Mouse (Mus musculus) cerebellum, postnatal 14 days (tissue): ENCODE measurements at regions not wholly inside any gene's neighbourhood (a gene's known extent, or its start where the extent isn't known, plus 50 kb on each side); places are given as distances from the start of the nearest gene placed in this dataset.

Source experiments
- DNase-seq, 2 experiments: peaks; one replicate each; pipeline ENCODE4 v3.0.0; 2021; ENCODE audit warnings: mixed read lengths in 2 of 2

- DNase-seq: no peak
These were observed 672.2 kb upstream of the 4930452B06Rik start for GRCm38 (mm10) chr14:9338220-9338619.

GRCm38 (mm10) chr14:9337107-9337506, 671.1 kb upstream of the 4930452B06Rik start:
- peak in 1 of 2 experiments; percentile 2 for DNase-seq

GRCm38 (mm10) chr14:9331593-9331992, 665.6 kb upstream of the 4930452B06Rik start:
- DNase-seq: peak in 1 of 2 experiments; percentile 2

DNA sequence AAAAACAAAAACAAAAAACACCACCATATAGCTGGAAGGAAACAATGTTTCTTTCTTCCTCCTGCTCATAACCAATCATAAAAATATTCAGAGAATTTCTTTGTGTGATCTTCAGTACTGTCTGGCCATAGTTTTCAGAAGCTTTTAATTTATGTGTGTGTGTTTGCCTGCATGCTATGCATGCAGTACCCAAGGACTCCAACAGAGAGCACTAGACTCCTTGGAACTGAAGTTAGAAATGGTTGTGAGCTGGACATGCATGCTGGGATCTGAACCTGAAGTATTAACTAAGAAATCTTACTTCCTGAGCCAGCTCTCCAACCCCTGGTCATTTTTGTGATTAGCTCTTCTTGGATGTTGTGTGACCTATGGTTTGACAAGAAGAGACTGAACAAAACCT, 664.7 kb upstream of the 4930452B06Rik start:
- no peak for DNase-seq

DNA sequence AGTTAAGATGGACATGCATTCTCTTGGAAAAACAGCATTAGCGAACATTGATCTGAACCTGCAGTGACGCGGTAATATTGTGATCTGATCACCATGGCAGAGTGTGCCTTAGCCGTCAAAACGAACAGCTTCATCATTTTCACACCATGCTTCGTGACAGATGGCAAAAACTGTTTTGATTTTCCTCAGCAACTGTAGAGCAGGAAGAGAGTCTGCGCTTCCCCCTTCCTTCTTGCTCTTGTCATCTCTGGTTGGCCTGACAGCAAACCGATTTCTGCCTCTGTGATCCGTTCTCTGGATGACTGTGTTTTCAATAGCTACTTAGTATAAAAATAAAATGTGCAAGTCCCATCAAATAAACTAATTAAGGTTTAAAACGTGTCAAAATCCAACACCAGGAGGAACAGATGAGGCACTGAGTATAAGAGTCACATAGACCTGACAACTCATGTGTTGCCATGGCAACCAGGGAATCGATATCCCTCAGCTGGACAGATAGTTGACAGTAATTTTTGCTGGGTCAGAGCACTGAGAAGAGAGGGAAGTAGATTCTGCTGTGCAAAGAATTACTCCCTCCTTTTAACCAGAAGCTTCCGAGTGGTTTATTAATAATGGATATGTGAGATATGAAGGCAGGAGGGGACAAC, 663.9 kb upstream of the 4930452B06Rik start:
- peak in 1 of 2 experiments; percentile 5 for DNase-seq

DNA sequence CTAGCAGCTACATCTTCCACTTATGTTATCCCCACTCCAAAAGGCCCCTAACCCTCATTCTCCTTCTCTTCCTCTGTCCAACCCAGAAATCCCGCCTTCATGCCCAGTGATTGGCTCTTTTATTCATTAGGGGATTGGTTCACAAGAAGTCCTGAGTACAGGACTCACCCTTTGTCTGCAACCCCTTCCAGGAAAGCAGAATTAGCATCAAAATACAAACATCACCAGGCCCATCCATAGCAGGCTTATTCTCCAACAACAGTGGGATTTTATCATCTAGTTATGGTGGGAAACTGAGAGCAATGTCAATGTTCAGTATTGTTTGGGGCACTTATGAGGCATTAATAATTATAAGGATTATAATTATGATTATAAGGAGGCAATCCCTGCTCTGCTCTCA, 661.3 kb upstream of the 4930452B06Rik start:
- no peak for DNase-seq

DNA sequence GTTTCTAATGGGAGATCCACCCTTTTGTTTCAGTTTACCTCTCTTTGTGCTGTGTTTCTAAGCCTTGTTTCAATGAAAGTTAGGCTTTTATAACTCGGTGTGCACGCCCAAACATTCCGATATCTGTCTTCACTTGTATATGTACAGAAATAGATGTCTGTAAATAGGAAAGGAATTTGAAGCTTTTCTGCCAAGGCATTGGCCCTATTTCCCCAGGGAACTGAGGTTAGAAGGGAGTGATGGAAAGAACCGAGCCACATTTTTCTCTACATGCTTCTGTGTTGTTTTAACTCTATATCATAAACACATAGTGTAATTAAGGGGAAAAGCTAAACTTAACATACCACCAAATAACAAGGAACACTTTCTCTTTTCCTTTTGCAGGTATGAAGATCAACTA, 653.8 kb upstream of the 4930452B06Rik start:
- no peak for DNase-seq

- DNase-seq: no peak
These were observed 652.9 kb upstream of the 4930452B06Rik start for GRCm38 (mm10) chr14:9318796-9319465.

DNA sequence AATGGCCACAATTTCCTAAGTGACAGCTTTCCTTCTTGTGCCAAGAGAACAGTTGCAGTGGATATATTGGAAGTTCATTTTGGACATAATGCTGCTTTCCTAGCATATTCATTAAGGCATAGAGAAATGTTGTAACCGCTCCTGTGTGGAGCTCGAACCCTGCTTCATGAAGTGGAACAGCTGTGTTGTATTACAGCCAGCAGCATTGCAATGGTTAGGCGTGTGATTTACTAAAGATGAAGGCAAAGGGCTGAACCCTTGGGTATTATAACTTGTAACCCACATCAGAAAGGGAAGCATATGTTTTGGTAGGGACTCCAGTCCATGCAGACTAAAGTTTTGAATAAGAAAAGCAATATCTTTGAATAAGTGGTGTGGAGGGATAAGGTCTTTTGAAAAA, 649.2 kb upstream of the 4930452B06Rik start:
- DNase-seq: no peak

GRCm38 (mm10) chr14:9296145-9296544, 630.1 kb upstream of the 4930452B06Rik start:
- DNase-seq: no peak

- DNase-seq: no peak
These were observed 628.5 kb upstream of the 4930452B06Rik start for GRCm38 (mm10) chr14:9294555-9294954.

DNA sequence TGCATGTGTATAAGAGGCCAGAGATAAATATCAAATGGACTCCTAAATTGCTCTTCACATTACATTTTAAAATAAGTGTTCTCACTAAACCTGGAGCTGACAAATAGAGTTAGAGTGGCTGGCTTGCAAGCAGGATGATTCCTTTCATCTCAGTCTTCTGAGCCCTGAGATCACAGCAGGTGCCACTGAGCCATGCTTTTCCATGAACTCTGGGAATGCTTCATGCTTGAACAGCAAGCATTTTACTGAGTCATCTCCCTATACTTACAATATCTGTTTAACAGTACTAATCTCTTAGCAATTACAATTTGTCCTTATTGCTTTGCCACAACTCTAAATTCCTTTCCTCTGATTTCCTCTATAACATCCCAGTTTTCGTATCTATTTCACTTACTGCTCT, 622.1 kb upstream of the 4930452B06Rik start:
- DNase-seq: no peak

GRCm38 (mm10) chr14:9285606-9286002, 619.6 kb upstream of the 4930452B06Rik start:
- no peak for DNase-seq

DNA sequence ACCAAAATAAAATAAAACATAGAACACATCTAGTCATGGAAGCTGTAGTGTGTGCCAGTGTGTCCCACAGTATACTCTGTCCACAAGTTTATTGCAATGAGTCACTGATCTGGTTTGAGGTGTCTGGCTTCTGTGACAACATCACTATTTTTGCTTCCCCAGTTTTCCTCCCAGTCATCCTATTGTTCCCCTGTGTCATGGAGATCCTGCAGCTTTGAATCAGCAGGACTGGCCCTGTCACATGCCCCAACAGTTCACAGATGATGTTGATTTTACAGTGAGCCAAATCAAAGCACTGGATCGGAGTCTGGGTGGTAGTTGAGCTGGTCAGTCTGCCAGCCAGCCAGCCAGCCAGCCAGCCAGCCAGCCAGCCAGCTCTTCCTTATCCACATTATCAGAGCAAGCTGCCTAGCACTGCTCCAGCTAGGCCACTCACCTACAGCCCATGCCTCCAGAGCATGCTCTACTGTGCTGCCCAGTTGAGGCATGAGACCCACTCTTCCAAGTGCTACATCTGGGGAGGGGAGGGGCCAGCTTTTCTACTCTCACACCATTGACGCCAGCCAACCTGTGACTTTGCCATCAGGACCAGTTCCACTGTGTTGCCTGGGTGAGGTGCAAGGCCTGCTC, 619.1 kb upstream of the 4930452B06Rik start:
- DNase-seq: peak; percentile 10 to 11

GRCm38 (mm10) chr14:9267282-9268091, 601.4 kb upstream of the 4930452B06Rik start:
- DNase-seq: no peak

DNA sequence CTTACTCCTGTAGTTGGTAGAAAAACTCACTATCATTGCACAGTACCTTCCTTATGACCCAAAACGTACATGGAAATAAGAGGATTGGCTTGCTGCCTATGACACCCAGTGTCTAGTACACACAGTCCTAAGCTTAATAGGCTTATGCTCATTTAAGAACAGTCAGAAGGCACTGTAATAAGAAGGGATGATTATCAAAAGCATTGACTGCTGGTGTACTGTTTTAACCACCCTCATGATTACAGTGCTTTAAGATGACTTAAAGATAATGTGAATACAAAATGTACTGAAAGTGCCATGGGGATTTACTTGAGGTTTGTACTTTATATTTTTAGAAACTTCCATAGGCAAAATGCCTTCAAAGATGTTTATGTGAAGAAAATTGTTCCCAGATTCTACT, 586.0 kb upstream of the 4930452B06Rik start:
- no peak for DNase-seq

- no peak for DNase-seq
These were observed 579.2 kb upstream of the 4930452B06Rik start for GRCm38 (mm10) chr14:9245266-9245665.

GRCm38 (mm10) chr14:9243336-9243735, 577.3 kb upstream of the 4930452B06Rik start:
- DNase-seq: no peak

- no peak for DNase-seq
These were observed 576.1 kb upstream of the 4930452B06Rik start for GRCm38 (mm10) chr14:9242118-9242517.

DNA sequence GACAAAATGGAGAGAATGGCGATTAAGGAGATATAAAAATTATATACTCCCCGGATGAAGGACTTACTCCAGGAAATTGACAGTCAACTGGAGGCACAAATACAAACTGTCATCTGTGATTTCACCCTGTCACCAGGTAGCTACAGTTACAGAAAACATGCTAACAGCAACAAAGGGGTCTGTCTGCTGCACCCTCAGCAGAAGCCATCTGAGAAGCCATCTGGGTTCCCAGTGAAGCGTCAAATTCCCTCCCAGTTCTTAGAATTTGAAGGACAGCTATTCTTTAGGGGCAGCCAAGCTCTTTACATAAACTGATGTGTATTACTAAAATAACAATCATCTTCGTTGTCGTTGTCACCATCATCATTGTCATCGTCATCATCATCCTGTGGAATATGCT, 561.6 kb upstream of the 4930452B06Rik start:
- DNase-seq: peak; percentile 53 to 60

DNA sequence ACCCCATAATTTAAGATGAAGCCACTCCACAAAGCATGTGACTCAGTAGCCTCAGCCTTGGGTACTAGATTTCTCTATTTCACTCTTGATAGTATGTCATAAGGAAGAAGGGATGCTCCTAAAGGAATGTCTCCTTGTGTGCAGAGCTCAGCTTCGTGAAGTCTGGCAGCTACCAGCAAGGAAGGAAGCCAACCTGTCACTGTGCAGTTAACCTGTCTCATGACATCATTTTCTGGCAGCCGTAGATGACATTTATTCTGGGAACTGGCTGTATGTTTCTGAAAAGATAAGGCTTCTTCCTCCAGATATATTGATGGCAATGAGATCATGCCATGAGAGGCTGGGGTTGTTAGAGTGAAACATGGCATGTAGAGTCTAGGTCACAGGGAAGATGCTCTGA, 534.2 kb upstream of the 4930452B06Rik start:
- DNase-seq: peak; percentile 53 to 60

DNA sequence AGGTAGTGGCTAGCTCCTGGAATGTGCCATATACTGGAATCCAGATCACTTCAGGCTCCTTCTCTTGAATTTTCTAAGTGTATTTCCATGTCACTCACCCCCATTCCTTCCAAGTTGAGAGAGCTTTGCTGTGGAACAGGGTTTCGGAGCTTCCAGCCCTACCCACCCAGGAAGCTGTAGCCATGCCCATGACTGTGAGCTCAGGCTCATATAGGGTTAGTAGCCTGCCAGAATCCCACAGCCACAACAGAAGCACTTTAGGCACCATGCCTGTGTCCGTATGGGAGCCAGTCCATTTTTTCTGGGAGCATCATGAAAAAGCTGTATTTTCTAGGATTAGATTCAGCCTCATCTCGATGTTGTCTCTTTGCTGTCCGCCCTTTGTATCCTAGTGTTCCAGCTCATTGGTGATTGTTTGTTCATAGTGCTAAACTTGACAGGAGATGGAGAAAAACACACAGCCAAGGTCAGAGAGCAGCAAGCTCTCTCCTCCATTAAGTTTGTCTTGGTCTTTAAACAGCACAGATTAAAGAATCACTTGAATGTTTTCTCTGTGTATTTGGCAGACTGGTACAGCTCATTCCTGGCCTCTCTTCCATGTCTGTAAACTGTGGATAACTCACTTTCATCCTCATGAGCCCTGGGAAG, 526.2 kb upstream of the 4930452B06Rik start:
- peak; percentile 37 to 70 for DNase-seq

DNA sequence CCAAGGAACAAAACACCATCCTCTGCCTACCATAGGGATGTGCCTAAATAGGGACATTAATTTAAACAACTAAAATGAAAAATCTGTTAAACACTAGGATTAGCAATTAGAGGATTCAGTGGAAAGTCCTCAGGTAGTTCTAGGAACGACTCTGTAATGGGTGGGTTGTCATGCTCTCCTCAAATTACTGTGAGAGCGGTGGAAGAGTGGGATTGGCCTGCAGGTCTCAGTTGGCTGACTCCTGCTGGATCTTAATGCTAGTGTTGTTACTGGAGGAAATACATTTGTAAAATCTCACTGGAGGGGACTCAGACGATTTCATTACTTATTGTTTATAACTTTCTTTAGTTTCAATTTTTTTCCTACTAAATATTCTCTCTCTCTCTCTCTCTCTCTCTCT, 525.6 kb upstream of the 4930452B06Rik start:
- DNase-seq: no peak
